23 mouse cellular contexts compared by ENCODE assay signal in genomic region chr2:180816440-180817065, GRCm38 (mm10). TPM values are rescaled to one million over a fixed set of nuclear protein-coding genes. Genes with fewer than 3 reads are reported as not detected.
A peak's percentile ranks its signal among the peaks of the same experiment; 100 is the strongest.
DNase-seq lines count a peak whose midpoint lies in the region; ATAC-seq and TF ChIP-seq lines count a peak whose summit lies in the region.
"Had no signal": no experiment of that assay in that cellular context is flagged by ENCODE, and none has a peak within 500 bp of the region (broad histone marks: within the 10 kb centered on the region; RNA-seq: fewer than 3 reads in every experiment).

No protein-coding gene starts in this region.

- peaks cover 20% of the 10 kb centered on the region for H3K4me1 ChIP-seq in hindbrain, embryonic 13.5 days (replicated peaks)
- H3K4me1 ChIP-seq in hindbrain, embryonic 10.5 days (replicated peaks): peaks cover 6% of the 10 kb centered on the region
- no peaks in the 10 kb centered on the region for H3K4me1 ChIP-seq in midbrain, embryonic 11.5 days (ENCODE audit: control insufficient read depth, insufficient read depth, low read length)
- H3K4me1 ChIP-seq in midbrain, postnatal 0 days (ENCODE audit: insufficient read depth, low read length): 0 out of 2 replicates have a peak, but pooled peaks cover 3% of the 10 kb centered on the region
- 0 out of 2 replicates have a peak, but pooled peaks cover 5% of the 10 kb centered on the region for H3K4me1 ChIP-seq in neural tube, embryonic 14.5 days (ENCODE audit: control insufficient read depth, insufficient read depth, low read length)
- no peaks in the 10 kb centered on the region for H3K4me1 ChIP-seq in liver, embryonic 11.5 days (replicated peaks; ENCODE audit: control insufficient read depth, insufficient read depth, low read length)
- H3K4me1 ChIP-seq: heart, embryonic 15.5 days had no signal

- no peaks in the 10 kb centered on the region for H3K36me3 ChIP-seq in hindbrain, embryonic 13.5 days
- no peaks in the 10 kb centered on the region for H3K36me3 ChIP-seq in hindbrain, embryonic 10.5 days
- H3K36me3 ChIP-seq in midbrain, embryonic 11.5 days (ENCODE audit: control insufficient read depth, insufficient read depth, low read length): no peaks in the 10 kb centered on the region
- no peaks in the 10 kb centered on the region for H3K36me3 ChIP-seq in midbrain, postnatal 0 days (ENCODE audit: insufficient read depth, low read length)
- no peaks in the 10 kb centered on the region for H3K36me3 ChIP-seq in neural tube, embryonic 14.5 days (ENCODE audit: control insufficient read depth, insufficient read depth, low read length)
- H3K36me3 ChIP-seq in liver, embryonic 11.5 days (ENCODE audit: control insufficient read depth, insufficient read depth, low read length): no peaks in the 10 kb centered on the region
- H3K36me3 ChIP-seq: heart, embryonic 15.5 days had no signal

- no peak for DNase-seq in hindbrain, embryonic 10.5 days (ENCODE audit: low spot score)
- peak; percentile 21 for DNase-seq in midbrain, embryonic 11.5 days (ENCODE audit: low spot score, missing footprints)
- no peak for DNase-seq in midbrain, postnatal 0 days (ENCODE audit: low spot score)
- peak; percentile 51 to 52 for DNase-seq in cerebellum, postnatal 25 days
- DNase-seq in liver, embryonic 11.5 days (ENCODE audit: low spot score): no peak
- DNase-seq in embryo, embryonic 10.5 days (ENCODE audit: low spot score): no peak
- DNase-seq: adrenal gland, adult 8-10 months; gastrocnemius, postnatal 10 days; heart, adult 2 months; kidney, adult 18-20 months; kidney, postnatal 10 days; lung, adult 2 months; lung, postnatal 36 days; retina, postnatal 1 day; thymus, postnatal 4 days had no signal

- H3K4me2 ChIP-seq in hindbrain, embryonic 13.5 days: no peak overlapping the region
- no peak overlapping the region for H3K4me2 ChIP-seq in midbrain, embryonic 11.5 days
- no peak overlapping the region for H3K4me2 ChIP-seq in midbrain, postnatal 0 days (ENCODE audit: low read depth, low read length, poor library complexity, severe bottlenecking)
- H3K4me2 ChIP-seq in neural tube, embryonic 14.5 days (ENCODE audit: low read depth, low read length): no peak overlapping the region
- H3K4me2 ChIP-seq in liver, embryonic 11.5 days: no peak overlapping the region
- H3K4me2 ChIP-seq: heart, embryonic 15.5 days had no signal

- 53% methylated on average over 6 of the region's 6 CpGs for WGBS in hindbrain, embryonic 13.5 days
- WGBS in hindbrain, embryonic 10.5 days: 72% methylated on average over 6 of the region's 6 CpGs
- WGBS in midbrain, embryonic 11.5 days: 72% methylated on average over 6 of the region's 6 CpGs
- 45% methylated on average over 6 of the region's 6 CpGs for WGBS in midbrain, postnatal 0 days
- 44% methylated on average over 6 of the region's 6 CpGs for WGBS in neural tube, embryonic 14.5 days
- 57% methylated on average over 6 of the region's 6 CpGs for WGBS in liver, embryonic 11.5 days

- H3K9me3 ChIP-seq in hindbrain, embryonic 13.5 days: no peaks in the 10 kb centered on the region
- H3K9me3 ChIP-seq in hindbrain, embryonic 10.5 days: no peaks in the 10 kb centered on the region
- H3K9me3 ChIP-seq in midbrain, embryonic 11.5 days (ENCODE audit: control insufficient read depth, low read length): no peaks in the 10 kb centered on the region
- no peaks in the 10 kb centered on the region for H3K9me3 ChIP-seq in midbrain, postnatal 0 days (ENCODE audit: low read length)
- H3K9me3 ChIP-seq in neural tube, embryonic 14.5 days (ENCODE audit: control insufficient read depth, low read length): no peaks in the 10 kb centered on the region
- H3K9me3 ChIP-seq in liver, embryonic 11.5 days (ENCODE audit: control insufficient read depth, low read length): no peaks in the 10 kb centered on the region
- H3K9me3 ChIP-seq: heart, embryonic 15.5 days had no signal

- no peak overlapping the region for H3K9ac ChIP-seq in hindbrain, embryonic 13.5 days
- H3K9ac ChIP-seq in midbrain, embryonic 11.5 days (ENCODE audit: low read length): no peak overlapping the region
- no peak overlapping the region for H3K9ac ChIP-seq in midbrain, postnatal 0 days (replicated peaks; ENCODE audit: low read length, poor library complexity, severe bottlenecking)
- H3K9ac ChIP-seq in neural tube, embryonic 14.5 days (replicated peaks; ENCODE audit: low read depth, low read length): no peak overlapping the region
- H3K9ac ChIP-seq in liver, embryonic 11.5 days (ENCODE audit: low read depth, low read length): no peak overlapping the region
- H3K9ac ChIP-seq: heart, embryonic 15.5 days had no signal

- H3K4me3 ChIP-seq in hindbrain, embryonic 13.5 days: no peak overlapping the region
- no peak overlapping the region for H3K4me3 ChIP-seq in hindbrain, embryonic 10.5 days
- no peak overlapping the region for H3K4me3 ChIP-seq in midbrain, embryonic 11.5 days (ENCODE audit: low read depth, low read length)
- H3K4me3 ChIP-seq in midbrain, postnatal 0 days (ENCODE audit: low read depth, low read length): no peak overlapping the region
- H3K4me3 ChIP-seq in neural tube, embryonic 14.5 days (ENCODE audit: low read depth, low read length): no peak overlapping the region
- H3K4me3 ChIP-seq in liver, embryonic 11.5 days (ENCODE audit: low read depth, low read length): no peak overlapping the region
- H3K4me3 ChIP-seq: heart, adult 2 months; heart, embryonic 15.5 days had no signal

- peak overlapping the region; percentile 79 for H3K27ac ChIP-seq in hindbrain, embryonic 13.5 days
- H3K27ac ChIP-seq in hindbrain, embryonic 10.5 days: no peak overlapping the region
- no peak overlapping the region for H3K27ac ChIP-seq in midbrain, embryonic 11.5 days (ENCODE audit: low read depth, low read length)
- no peak overlapping the region for H3K27ac ChIP-seq in midbrain, postnatal 0 days (ENCODE audit: low read depth, low read length)
- peak overlapping the region; percentile 36; the same call in 1 of the 2 replicates for H3K27ac ChIP-seq in neural tube, embryonic 14.5 days (ENCODE audit: low read depth, low read length)
- H3K27ac ChIP-seq in liver, embryonic 11.5 days (ENCODE audit: low read depth, low read length): no peak overlapping the region
- H3K27ac ChIP-seq: heart, adult 2 months; heart, embryonic 15.5 days had no signal

- no peak for TF ChIP-seq CTCF in midbrain, postnatal 0 days (IDR thresholded peaks at IDR 0.05)

- H3K27me3 ChIP-seq in hindbrain, embryonic 13.5 days: 0 out of 2 replicates have a peak, but pooled peaks cover 3% of the 10 kb centered on the region
- H3K27me3 ChIP-seq in hindbrain, embryonic 10.5 days (ENCODE audit: insufficient read depth, poor library complexity, severe bottlenecking): no peaks in the 10 kb centered on the region
- H3K27me3 ChIP-seq in midbrain, embryonic 11.5 days (ENCODE audit: control insufficient read depth, insufficient read depth, low read length): no peaks in the 10 kb centered on the region
- no peaks in the 10 kb centered on the region for H3K27me3 ChIP-seq in midbrain, postnatal 0 days (ENCODE audit: insufficient read depth, low read length)
- H3K27me3 ChIP-seq in neural tube, embryonic 14.5 days (ENCODE audit: control insufficient read depth, insufficient read depth, low read length): no peaks in the 10 kb centered on the region
- no peaks in the 10 kb centered on the region; the same call in 1 of the 2 replicates for H3K27me3 ChIP-seq in liver, embryonic 11.5 days (replicated peaks; ENCODE audit: control insufficient read depth, insufficient read depth, low read length)

- ATAC-seq in hindbrain, embryonic 13.5 days (ENCODE audit: low FRiP score): no peak
- no peak for ATAC-seq in midbrain, embryonic 11.5 days (ENCODE audit: low FRiP score)
- no peak for ATAC-seq in midbrain, postnatal 0 days (ENCODE audit: low FRiP score)
- ATAC-seq in neural tube, embryonic 14.5 days (ENCODE audit: low read depth): no peak
- no peak for ATAC-seq in liver, embryonic 11.5 days (replicated peaks; ENCODE audit: low FRiP score)

RNA-seq across cellular contexts. Expression of gene Bhlhe23, which starts 39.9 kb away (rescaled TPM):
- polyA plus RNA-seq in hindbrain, embryonic 13.5 days (2015; fragmentation: Nextera tagmentation; extraction: Ambion mirVana): 1.2 and 2.5 TPM in 2 replicates
- polyA plus RNA-seq in hindbrain, embryonic 10.5 days (2016; fragmentation: Nextera tagmentation; extraction: Ambion mirVana): 5.0 and 6.1 TPM in 2 replicates
- polyA plus RNA-seq in midbrain, embryonic 11.5 days (2014; fragmentation: Nextera tagmentation; extraction: Ambion mirVana): 22.2 and 23.5 TPM in 2 replicates
- total RNA-seq in midbrain, postnatal 0 days (2014; rRNA removed): 7.6 and 7.9 TPM in 2 replicates
- polyA plus RNA-seq in midbrain, postnatal 0 days (2015; fragmentation: Nextera tagmentation; extraction: Ambion mirVana): 5.9 and 6.0 TPM in 2 replicates
- polyA plus RNA-seq in neural tube, embryonic 14.5 days (2014; fragmentation: Nextera tagmentation; extraction: Ambion mirVana): 2.2 and 2.8 TPM in 2 replicates
- polyA plus RNA-seq in liver, embryonic 11.5 days (2014; fragmentation: Nextera tagmentation; extraction: Ambion mirVana): not detected in 2 replicates
- total RNA-seq: adrenal gland, adult 8-10 months; gastrocnemius, postnatal 10 days; heart, adult 2 months; layer of hippocampus, postnatal 25 days; left cerebral cortex, postnatal 14 days; liver, adult 2 months; neutrophil, adult 5-6 weeks had no signal
- polyA plus RNA-seq: embryonic facial prominence, embryonic 14.5 days; heart, adult 2 months; heart, embryonic 15.5 days; liver, adult 2 months; lung, adult 2 months had no signal

Comparison
In these comparisons a context has a peak if more than half of its experiments do, and no peak if none do; other contexts are left out.
1. H3K27ac ChIP-seq: peak in hindbrain, embryonic 13.5 days (single experiment) and neural tube, embryonic 14.5 days (single experiment); none in hindbrain, embryonic 10.5 days (single experiment), midbrain, embryonic 11.5 days (single experiment), midbrain, postnatal 0 days (single experiment) and liver, embryonic 11.5 days (single experiment).
2. DNase-seq: peak in midbrain, embryonic 11.5 days (single experiment) and cerebellum, postnatal 25 days (2 of 2); none in hindbrain, embryonic 10.5 days (single experiment), midbrain, postnatal 0 days (single experiment), liver, embryonic 11.5 days (single experiment) and embryo, embryonic 10.5 days (single experiment).